Mouse (Mus musculus): ENCODE results near the gene Sdk1.

GRCm38 (mm10) chr5:142039891-142040530 is 798.7 kb downstream of the Sdk1 start:
- TF ChIP-seq CTCF (IDR thresholded peaks at IDR 0.05; ENCODE audit: low read depth) (no peak), EP300 (optimal IDR thresholded peaks at IDR 0.05) (no peak)

Measured in stomach, postnatal 0 days (tissue).